7 mouse cellular contexts compared by ENCODE assay signal in genomic region chr5:65435806-65436561, GRCm38 (mm10). TPM values are rescaled to one million over a fixed set of nuclear protein-coding genes. Genes with fewer than 3 reads are reported as not detected.
DNase-seq lines count a peak whose midpoint lies in the region; ATAC-seq lines count a peak whose summit lies in the region.

TSS of gene Ugdh (minus strand) at chr5:65435949.

- H3K4me3 ChIP-seq in embryonic facial prominence, embryonic 10.5 days, result peak within 1 kb of the TSS; percentile 82
- H3K4me3 ChIP-seq in limb, embryonic 10.5 days, result peak within 1 kb of the TSS; percentile 90
- peak within 1 kb of the TSS; percentile 79 for H3K4me3 ChIP-seq in midbrain, embryonic 13.5 days (replicated peaks)

- H3K9me3 ChIP-seq in embryonic facial prominence, embryonic 10.5 days, result no peaks in the 10 kb centered on the region
- H3K9me3 ChIP-seq in limb, embryonic 10.5 days (replicated peaks), result no peaks in the 10 kb centered on the region
- no peaks in the 10 kb centered on the region for H3K9me3 ChIP-seq in midbrain, embryonic 13.5 days

- H3K27me3 ChIP-seq in embryonic facial prominence, embryonic 10.5 days (replicated peaks; ENCODE audit: low read depth, poor library complexity, severe bottlenecking), result no peaks in the 10 kb centered on the region
- no peaks in the 10 kb centered on the region for H3K27me3 ChIP-seq in limb, embryonic 10.5 days (ENCODE audit: low read depth, poor library complexity, severe bottlenecking)
- no peaks in the 10 kb centered on the region; the same call in 1 of the 2 replicates for H3K27me3 ChIP-seq in midbrain, embryonic 13.5 days

- peak within 1 kb of the TSS; percentile 90 for H3K27ac ChIP-seq in embryonic facial prominence, embryonic 10.5 days (replicated peaks)
- H3K27ac ChIP-seq in limb, embryonic 10.5 days, result peak within 1 kb of the TSS; percentile 90
- H3K27ac ChIP-seq in midbrain, embryonic 13.5 days, result peak within 1 kb of the TSS; percentile 81

- peaks cover 27% of the 10 kb centered on the region for H3K4me1 ChIP-seq in embryonic facial prominence, embryonic 10.5 days
- H3K4me1 ChIP-seq in limb, embryonic 10.5 days, result peaks cover 25% of the 10 kb centered on the region
- peaks cover 26% of the 10 kb centered on the region for H3K4me1 ChIP-seq in midbrain, embryonic 13.5 days (replicated peaks)

- H3K36me3 ChIP-seq in embryonic facial prominence, embryonic 10.5 days (replicated peaks), result no peaks in the 10 kb centered on the region
- peaks cover 2% of the 10 kb centered on the region; the same call in 1 of the 2 replicates for H3K36me3 ChIP-seq in limb, embryonic 10.5 days
- H3K36me3 ChIP-seq in midbrain, embryonic 13.5 days, result no peaks in the 10 kb centered on the region

- peak; percentile 92 for ATAC-seq in granulocyte monocyte progenitor cell, adult 5-6 weeks (replicated peaks; ENCODE audit: poor library complexity, severe bottlenecking)
- peak; percentile 97 for ATAC-seq in midbrain, embryonic 13.5 days

- H3K4me2 ChIP-seq in midbrain, embryonic 13.5 days (replicated peaks), result peak within 1 kb of the TSS; percentile 76

- WGBS in embryonic facial prominence, embryonic 10.5 days, result under 1% methylated on average over 51 of the region's 51 CpGs
- under 1% methylated on average over 51 of the region's 51 CpGs for WGBS in limb, embryonic 10.5 days
- WGBS in midbrain, embryonic 13.5 days, result under 1% methylated on average over 49 of the region's 51 CpGs

- H3K9ac ChIP-seq in midbrain, embryonic 13.5 days (replicated peaks), result peak within 1 kb of the TSS; percentile 86

- DNase-seq in adrenal gland, postnatal 10 days, result peak; percentile 98
- peak; percentile 98 for DNase-seq in embryonic facial prominence, embryonic 10.5 days (ENCODE audit: low spot score)
- DNase-seq in kidney, adult 11 months, result peak; percentile 98
- DNase-seq in limb, embryonic 10.5 days (ENCODE audit: low spot score), result peak; percentile 96
- peak; percentile 92 for DNase-seq in spleen, adult 12 weeks (ENCODE audit: low spot score)

RNA-seq across cellular contexts. Expression of gene Ugdh, which starts in this region (rescaled TPM):
- 10 to 100 TPM; 46.9 to 47.9 TPM for total RNA-seq in adrenal gland, postnatal 10 days (2021)
- 92.7 and 95.4 TPM in 2 replicates for polyA plus RNA-seq in embryonic facial prominence, embryonic 10.5 days (2016; fragmentation: Nextera tagmentation; extraction: Ambion mirVana)
- 54.7 and 56.1 TPM in 2 replicates for total RNA-seq in granulocyte monocyte progenitor cell, adult 5-6 weeks (2014; fragmentation: Nextera tagmentation)
- total RNA-seq in granulocyte monocyte progenitor cell, adult 5-6 weeks (2017), result 76.1 and 83.4 TPM in 2 replicates
- polyA plus RNA-seq in limb, embryonic 10.5 days (2016; fragmentation: Nextera tagmentation; extraction: Ambion mirVana), result 75.3 and 87.4 TPM in 2 replicates
- 50.4 and 52.0 TPM in 2 replicates for polyA plus RNA-seq in midbrain, embryonic 13.5 days (2015; fragmentation: Nextera tagmentation; extraction: Ambion mirVana)

Comparison
In these comparisons a context has a peak if more than half of its experiments do, and no peak if none do; other contexts are left out.
1. Peak in every context shown above with its lines: DNase-seq, ATAC-seq, H3K4me3 ChIP-seq and H3K27ac ChIP-seq.